Mouse (Mus musculus): ENCODE data around the gene Crocc. TPM values are rescaled to one million over a fixed set of nuclear protein-coding genes. Genes with fewer than 3 reads are reported as not detected.

Gene Crocc
- polyA plus RNA-seq, 1 experiment from 2014 or later = 4.8 TPM

DNA sequence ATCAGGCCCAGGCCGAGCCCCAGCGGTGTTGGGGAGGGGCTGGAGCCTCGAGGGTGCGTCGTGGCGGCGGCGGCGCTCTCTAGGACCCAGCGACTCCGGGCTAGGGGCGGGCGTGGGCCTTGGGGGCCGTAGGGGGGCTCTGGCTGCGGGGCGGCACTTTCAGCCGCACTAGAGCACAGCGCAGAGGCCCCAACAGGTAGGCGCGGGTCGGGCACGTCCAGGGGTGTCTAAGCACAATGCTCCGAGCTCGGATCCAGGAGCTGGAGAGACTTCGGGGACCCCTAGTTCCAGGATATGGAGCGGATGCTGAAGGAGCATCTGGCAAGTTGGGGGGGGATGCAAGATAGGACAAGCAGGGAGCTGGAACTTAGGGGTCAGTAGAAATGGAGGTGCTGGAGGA, 49.8 kb downstream of the Crocc start:
- Histone ChIP-seq H3K4me3 (ENCODE audit: low read depth, low read length) (peak overlapping the region; percentile 50), H3K9me3 (ENCODE audit: control insufficient read depth, low read length) (no peaks in the 10 kb centered on the region), H3K9ac (replicated peaks; ENCODE audit: low read depth, low read length) (peak overlapping the region; percentile 76), H3K27ac (ENCODE audit: low read depth, low read length) (peak overlapping the region; percentile 67), H3K4me2 (ENCODE audit: low read depth, low read length) (peak overlapping the region; percentile 77), H3K4me1 (ENCODE audit: control insufficient read depth, insufficient read depth, low read length) (peaks cover 20% of the 10 kb centered on the region), H3K27me3 (ENCODE audit: control insufficient read depth, insufficient read depth, low read length) (no peaks in the 10 kb centered on the region), H3K36me3 (ENCODE audit: control insufficient read depth, insufficient read depth, low read length) (peaks cover 38% of the 10 kb centered on the region)
- WGBS = under 1% methylated on average over 25 of the region's 26 CpGs
- ATAC-seq (ENCODE audit: low read depth) = peak; percentile 86

DNA sequence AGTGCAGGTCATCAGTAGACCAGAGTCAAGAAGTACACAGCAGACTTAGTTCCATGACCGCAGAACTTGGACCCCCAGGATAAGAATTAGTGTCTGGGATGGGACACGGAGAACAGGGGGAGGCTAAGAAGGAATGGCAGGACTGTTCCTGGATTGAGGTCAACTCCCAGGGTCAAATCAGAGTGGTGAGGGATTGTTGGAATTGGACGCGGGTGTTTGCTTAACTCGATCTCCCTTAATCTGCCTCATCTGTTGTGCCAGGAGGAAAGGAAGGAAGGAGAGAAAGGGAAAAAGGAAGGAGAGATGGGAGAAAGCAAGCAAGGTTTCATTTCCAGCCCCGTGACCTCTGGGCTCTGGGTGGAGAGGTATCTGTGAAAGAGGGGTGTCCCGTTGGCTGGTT, 50.2 kb downstream of the Crocc start, which contains the start of gene Mfap2:
TSS of gene Mfap2 (plus strand) at position 301 of the 400 bp plus-strand sequence.
- H3K9ac ChIP-seq (replicated peaks; ENCODE audit: low read depth, low read length) = peak within 1 kb of the TSS; percentile 76
- WGBS = 24% methylated on average over 7 of the region's 7 CpGs
- peaks cover 38% of the 10 kb centered on the region for H3K36me3 ChIP-seq (ENCODE audit: control insufficient read depth, insufficient read depth, low read length)
- peaks cover 20% of the 10 kb centered on the region for H3K4me1 ChIP-seq (ENCODE audit: control insufficient read depth, insufficient read depth, low read length)
- H3K9me3 ChIP-seq (ENCODE audit: control insufficient read depth, low read length) = no peaks in the 10 kb centered on the region
- peak within 1 kb of the TSS; percentile 50 for H3K4me3 ChIP-seq (ENCODE audit: low read depth, low read length)
- H3K27ac ChIP-seq (ENCODE audit: low read depth, low read length) = peak within 1 kb of the TSS; percentile 67
- peak within 1 kb of the TSS; percentile 77 for H3K4me2 ChIP-seq (ENCODE audit: low read depth, low read length)
- H3K27me3 ChIP-seq (ENCODE audit: control insufficient read depth, insufficient read depth, low read length) = no peaks in the 10 kb centered on the region
- ATAC-seq (ENCODE audit: low read depth) = no peak

GRCm38 (mm10) chr4:141008028-141008427, 52.3 kb downstream of the Crocc start:
- peaks cover 20% of the 10 kb centered on the region for H3K4me1 ChIP-seq (ENCODE audit: control insufficient read depth, insufficient read depth, low read length)
- no peak overlapping the region for H3K4me2 ChIP-seq (ENCODE audit: low read depth, low read length)
- no peak overlapping the region for H3K9ac ChIP-seq (replicated peaks; ENCODE audit: low read depth, low read length)
- no peak overlapping the region for H3K27ac ChIP-seq (ENCODE audit: low read depth, low read length)
- no peak for ATAC-seq (ENCODE audit: low read depth)
- H3K36me3 ChIP-seq (ENCODE audit: control insufficient read depth, insufficient read depth, low read length) = peaks cover 44% of the 10 kb centered on the region
- H3K9me3 ChIP-seq (ENCODE audit: control insufficient read depth, low read length) = no peaks in the 10 kb centered on the region
- no peak overlapping the region for H3K4me3 ChIP-seq (ENCODE audit: low read depth, low read length)
- 82% methylated on average over 8 of the region's 8 CpGs for WGBS
- H3K27me3 ChIP-seq (ENCODE audit: control insufficient read depth, insufficient read depth, low read length) = no peaks in the 10 kb centered on the region

- no peak overlapping the region for H3K4me2 ChIP-seq (ENCODE audit: low read depth, low read length)
- H3K9ac ChIP-seq (replicated peaks; ENCODE audit: low read depth, low read length) = no peak overlapping the region
- H3K27me3 ChIP-seq (ENCODE audit: control insufficient read depth, insufficient read depth, low read length) = no peaks in the 10 kb centered on the region
- H3K9me3 ChIP-seq (ENCODE audit: control insufficient read depth, low read length) = no peaks in the 10 kb centered on the region
- no peak overlapping the region for H3K27ac ChIP-seq (ENCODE audit: low read depth, low read length)
- no peak overlapping the region for H3K4me3 ChIP-seq (ENCODE audit: low read depth, low read length)
- 0 out of 2 replicates have a peak, but pooled peaks cover 4% of the 10 kb centered on the region for H3K4me1 ChIP-seq (ENCODE audit: control insufficient read depth, insufficient read depth, low read length)
- WGBS = 78% methylated on average over 13 of the region's 13 CpGs
- ATAC-seq (ENCODE audit: low read depth) = no peak
- peaks cover 62% of the 10 kb centered on the region for H3K36me3 ChIP-seq (ENCODE audit: control insufficient read depth, insufficient read depth, low read length)
Observed at GRCm38 (mm10) chr4:141005983-141006382, 54.4 kb downstream of the Crocc start.

DNA sequence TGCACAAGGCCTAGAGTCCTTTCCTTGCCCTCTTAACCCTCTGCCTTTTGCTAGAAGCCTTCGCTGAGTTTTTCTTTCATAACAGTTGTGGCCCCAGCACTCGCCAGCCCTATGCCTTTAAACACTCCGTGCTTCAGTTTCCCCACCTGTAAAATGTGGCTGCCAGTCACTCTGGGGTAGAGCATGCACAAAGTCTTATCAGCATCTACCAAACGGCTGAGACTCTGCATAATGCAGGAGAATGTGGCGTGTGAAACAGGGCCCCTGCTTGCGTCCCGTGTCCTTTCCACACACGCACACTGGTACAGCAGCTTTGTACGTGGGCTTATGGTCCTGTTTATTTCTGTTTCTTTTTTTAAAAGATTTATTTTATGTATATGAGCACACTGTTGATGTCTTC, 63.5 kb downstream of the Crocc start:
- H3K27ac ChIP-seq (ENCODE audit: low read depth, low read length) = no peak overlapping the region
- no peaks in the 10 kb centered on the region for H3K9me3 ChIP-seq (ENCODE audit: control insufficient read depth, low read length)
- H3K27me3 ChIP-seq (ENCODE audit: control insufficient read depth, insufficient read depth, low read length) = no peaks in the 10 kb centered on the region
- H3K4me2 ChIP-seq (ENCODE audit: low read depth, low read length) = no peak overlapping the region
- no peak for ATAC-seq (ENCODE audit: low read depth)
- no peak overlapping the region for H3K4me3 ChIP-seq (ENCODE audit: low read depth, low read length)
- 97% methylated on average over 9 of the region's 9 CpGs for WGBS
- no peak overlapping the region for H3K9ac ChIP-seq (replicated peaks; ENCODE audit: low read depth, low read length)
- H3K36me3 ChIP-seq (ENCODE audit: control insufficient read depth, insufficient read depth, low read length) = peaks cover 79% of the 10 kb centered on the region
- no peaks in the 10 kb centered on the region for H3K4me1 ChIP-seq (ENCODE audit: control insufficient read depth, insufficient read depth, low read length)

DNA sequence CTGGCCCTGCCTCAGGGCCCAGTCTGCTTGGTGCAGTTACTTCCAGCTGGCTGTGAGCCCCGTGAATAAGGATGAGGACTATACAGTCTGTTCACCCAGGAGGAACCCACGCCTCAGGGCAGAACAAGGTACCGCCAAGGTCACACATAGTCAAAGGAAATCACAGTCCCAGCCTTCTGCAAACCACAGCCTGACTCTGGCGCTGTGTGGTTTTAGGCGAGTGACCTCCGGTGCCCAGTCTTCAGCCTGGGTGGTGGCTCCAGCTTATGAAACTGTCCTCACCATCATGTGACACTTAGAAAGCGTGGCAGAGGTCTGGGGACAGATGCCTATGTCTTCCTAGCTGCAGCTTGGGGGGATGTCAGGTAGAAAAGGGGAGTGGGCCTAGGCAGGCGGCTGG, 64.5 kb downstream of the Crocc start:
- Histone ChIP-seq H3K36me3 (ENCODE audit: control insufficient read depth, insufficient read depth, low read length) (peaks cover 71% of the 10 kb centered on the region), H3K27ac (ENCODE audit: low read depth, low read length) (no peak overlapping the region), H3K27me3 (ENCODE audit: control insufficient read depth, insufficient read depth, low read length) (no peaks in the 10 kb centered on the region), H3K4me2 (ENCODE audit: low read depth, low read length) (no peak overlapping the region), H3K4me3 (ENCODE audit: low read depth, low read length) (no peak overlapping the region), H3K4me1 (ENCODE audit: control insufficient read depth, insufficient read depth, low read length) (no peaks in the 10 kb centered on the region), H3K9me3 (ENCODE audit: control insufficient read depth, low read length) (no peaks in the 10 kb centered on the region), H3K9ac (replicated peaks; ENCODE audit: low read depth, low read length) (no peak overlapping the region)
- WGBS = 91% methylated on average over 8 of the region's 8 CpGs
- ATAC-seq (ENCODE audit: low read depth) = no peak

DNA sequence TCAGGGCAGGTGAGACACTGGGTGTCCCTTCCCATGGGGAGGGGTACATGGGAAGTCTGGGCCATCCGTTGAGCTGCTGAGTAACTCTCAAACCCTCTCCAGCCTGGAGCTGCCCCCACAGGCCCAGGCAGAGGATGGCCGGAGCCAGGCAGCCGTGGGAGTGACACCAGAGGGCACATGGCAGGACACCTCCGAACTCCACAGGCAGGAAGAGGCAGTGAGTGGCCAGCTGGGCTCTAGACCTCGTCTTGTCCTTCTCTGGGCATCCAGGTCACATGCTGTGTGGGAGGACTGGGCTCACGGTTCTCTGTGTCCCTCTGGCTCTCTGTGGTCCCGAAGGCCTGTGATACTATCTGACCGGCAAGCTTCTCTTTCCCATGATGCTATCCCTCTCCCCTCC, 66.5 kb downstream of the Crocc start:
- Histone ChIP-seq H3K27ac (ENCODE audit: low read depth, low read length) (no peak overlapping the region), H3K36me3 (ENCODE audit: control insufficient read depth, insufficient read depth, low read length) (peaks cover 53% of the 10 kb centered on the region), H3K27me3 (ENCODE audit: control insufficient read depth, insufficient read depth, low read length) (no peaks in the 10 kb centered on the region), H3K4me3 (ENCODE audit: low read depth, low read length) (no peak overlapping the region), H3K4me2 (ENCODE audit: low read depth, low read length) (no peak overlapping the region), H3K9me3 (ENCODE audit: control insufficient read depth, low read length) (no peaks in the 10 kb centered on the region), H3K9ac (replicated peaks; ENCODE audit: low read depth, low read length) (no peak overlapping the region), H3K4me1 (ENCODE audit: control insufficient read depth, insufficient read depth, low read length) (peaks cover 8% of the 10 kb centered on the region)
- ATAC-seq (ENCODE audit: low read depth) = no peak
- WGBS = 92% methylated on average over 8 of the region's 8 CpGs

GRCm38 (mm10) chr4:140992215-140992614, 68.1 kb downstream of the Crocc start:
- WGBS = 76% methylated on average over 20 of the region's 20 CpGs
- H3K9me3 ChIP-seq (ENCODE audit: control insufficient read depth, low read length) = no peaks in the 10 kb centered on the region
- no peaks in the 10 kb centered on the region for H3K27me3 ChIP-seq (ENCODE audit: control insufficient read depth, insufficient read depth, low read length)
- H3K4me3 ChIP-seq (ENCODE audit: low read depth, low read length) = no peak overlapping the region
- peaks cover 40% of the 10 kb centered on the region for H3K36me3 ChIP-seq (ENCODE audit: control insufficient read depth, insufficient read depth, low read length)
- H3K4me2 ChIP-seq (ENCODE audit: low read depth, low read length) = no peak overlapping the region
- peaks cover 23% of the 10 kb centered on the region for H3K4me1 ChIP-seq (ENCODE audit: control insufficient read depth, insufficient read depth, low read length)
- no peak for ATAC-seq (ENCODE audit: low read depth)
- H3K27ac ChIP-seq (ENCODE audit: low read depth, low read length) = no peak overlapping the region
- no peak overlapping the region for H3K9ac ChIP-seq (replicated peaks; ENCODE audit: low read depth, low read length)

- Histone ChIP-seq H3K4me1 (ENCODE audit: control insufficient read depth, insufficient read depth, low read length) (peaks cover 23% of the 10 kb centered on the region), H3K9ac (replicated peaks; ENCODE audit: low read depth, low read length) (no peak overlapping the region), H3K4me3 (ENCODE audit: low read depth, low read length) (no peak overlapping the region), H3K4me2 (ENCODE audit: low read depth, low read length) (no peak overlapping the region), H3K27ac (ENCODE audit: low read depth, low read length) (no peak overlapping the region), H3K9me3 (ENCODE audit: control insufficient read depth, low read length) (no peaks in the 10 kb centered on the region), H3K27me3 (ENCODE audit: control insufficient read depth, insufficient read depth, low read length) (no peaks in the 10 kb centered on the region), H3K36me3 (ENCODE audit: control insufficient read depth, insufficient read depth, low read length) (peaks cover 12% of the 10 kb centered on the region)
- WGBS = 78% methylated on average over 14 of the region's 14 CpGs
- ATAC-seq (ENCODE audit: low read depth) = no peak
Observed at GRCm38 (mm10) chr4:140989447-140989846, 70.9 kb downstream of the Crocc start.

All from neural tube, embryonic 14.5 days (tissue).